Mouse (Mus musculus): Measurements from ENCODE around the gene Cypt12.

Gene Cypt12

DNA sequence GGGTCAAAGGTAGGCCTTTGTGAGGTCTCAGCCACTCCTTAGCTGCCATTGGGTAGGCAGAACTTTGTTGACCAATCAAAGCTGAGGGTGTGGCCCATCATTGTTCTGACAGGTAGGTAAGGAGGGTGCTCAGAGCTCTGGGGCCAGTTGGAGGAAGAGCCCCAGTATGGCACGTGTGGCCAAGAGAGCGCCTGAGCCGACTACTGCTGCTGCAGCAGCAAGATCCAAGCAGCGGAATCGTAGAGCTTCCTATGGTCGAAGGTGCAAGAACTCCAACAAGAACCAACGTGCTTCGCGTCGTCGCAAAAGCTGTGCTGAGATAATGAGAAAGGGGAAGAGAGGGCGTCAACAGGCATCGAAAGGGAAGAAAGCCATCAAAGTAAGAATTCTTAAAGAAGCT, at the start of gene Cypt12:
Gene Cypt12, plus strand, starts transcription at position 112 of the 400 bp plus-strand sequence.
- DNase-seq (ENCODE audit: low spot score in 2 of 2): no peak

DNA sequence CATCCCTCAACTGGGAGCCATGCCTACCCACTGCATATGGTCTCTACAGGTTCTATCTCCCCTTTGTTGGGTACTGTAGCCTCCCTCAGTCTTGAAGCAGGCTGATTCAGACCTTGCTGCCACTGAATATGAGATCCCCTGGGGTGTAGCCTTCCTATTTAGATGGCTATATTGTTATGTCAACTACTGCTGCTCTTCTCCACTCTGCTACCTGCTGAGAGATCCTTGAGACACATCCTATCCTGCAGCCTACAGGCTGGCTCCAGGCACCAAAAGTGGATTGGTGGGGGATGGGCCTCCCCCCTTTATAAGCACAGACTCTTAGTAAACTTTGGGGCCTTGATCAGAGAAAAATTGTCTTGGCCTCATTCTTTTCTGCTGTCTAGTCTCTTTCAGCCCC, 34.4 kb upstream of the Cypt12 start:
- no peak for DNase-seq (ENCODE audit: low spot score in 2 of 2)

- DNase-seq (ENCODE audit: low spot score in 2 of 2): no peak
Measured at GRCm38 (mm10) chr3:17940206-17940605, 8.0 kb upstream of the Cypt12 start.
